Mouse (Mus musculus) embryonic facial prominence, embryonic 12.5 days (tissue): Measurements from ENCODE around the gene Rasgrf2. TPM values are rescaled to one million over a fixed set of nuclear protein-coding genes. Genes with fewer than 3 reads are reported as not detected.

Experiments
- ATAC-seq: fragments of 200-750 bp; cut with Nextera tagmentation; 2 replicates; pipeline ENCODE4 v1.8.0; 2017; ENCODE audit not compliant: insufficient number of reproducible peaks, insufficient read depth, low FRiP score, low TSS enrichment
- H3K27ac ChIP-seq: fragments of 300-500 bp; sonication (generic); 2 replicates; pipeline ENCODE4 v1.5.1; 2016; ENCODE audit warnings: mild to moderate bottlenecking
- H3K27me3 ChIP-seq: fragments of 300-500 bp; sonication (generic); 2 replicates; pipeline ENCODE4 v1.6.1; 2016; ENCODE audit warnings: mild to moderate bottlenecking, moderate library complexity
- H3K36me3 ChIP-seq: fragments of 300-500 bp; sonication (generic); 2 replicates; pipeline ENCODE4 v1.6.1; 2016; ENCODE audit warnings: mild to moderate bottlenecking
- H3K4me1 ChIP-seq: fragments of 300-500 bp; sonication (generic); 2 replicates; pipeline ENCODE4 v1.6.1; 2016
- H3K4me2 ChIP-seq: fragments of 300-500 bp; sonication (generic); replicated peaks from 2 replicates; pipeline ENCODE4 v1.6.1; 2016; ENCODE audit warnings: mild to moderate bottlenecking, moderate library complexity
- H3K4me3 ChIP-seq: fragments of 300-500 bp; sonication (generic); 2 replicates; pipeline ENCODE4 v1.5.1; 2016; ENCODE audit warnings: mild to moderate bottlenecking
- H3K9ac ChIP-seq: fragments of 300-500 bp; sonication (generic); 2 replicates; pipeline ENCODE4 v1.6.1; 2016; ENCODE audit warnings: mild to moderate bottlenecking, moderate library complexity
- H3K9me3 ChIP-seq: fragments of 300-500 bp; sonication (generic); 2 replicates; pipeline ENCODE4 v1.6.1; 2016; ENCODE audit warnings: mild to moderate bottlenecking, moderate library complexity
- WGBS: fragments of 180-500 bp; shearing (Covaris S2); methylation state at CpG from one replicate; pipeline ENCODE4 v1.1.7; 2016; 5-methylcytosine and 5-hydroxymethylcytosine counted together
- polyA plus RNA-seq: library from polyadenylated mRNA; unstranded; fragments of >200 nt; fragmentation: Nextera tagmentation; extraction: Ambion mirVana; gene quantifications from 2 replicates; pipeline ENCODE4 v1.2.1, GENCODE M21; 2016

Gene Rasgrf2
- polyA plus RNA-seq, 1 experiment from 2014 or later, result 0.49 TPM

- no peak overlapping the region for H3K4me3 ChIP-seq
- H3K4me2 ChIP-seq, result no peak overlapping the region
- no peaks in the 10 kb centered on the region for H3K27me3 ChIP-seq
- no peak overlapping the region for H3K27ac ChIP-seq
- no peaks in the 10 kb centered on the region for H3K4me1 ChIP-seq
- no peaks in the 10 kb centered on the region for H3K9me3 ChIP-seq
- H3K36me3 ChIP-seq, result no peaks in the 10 kb centered on the region
- no peak overlapping the region for H3K9ac ChIP-seq
- 86% methylated on average over 1 of the region's 1 CpGs for WGBS
- ATAC-seq, result no peak
Observed at GRCm38 (mm10) chr13:91932122-91932521, 199.3 kb downstream of the Rasgrf2 start.

GRCm38 (mm10) chr13:91929943-91930726 is 201.3 kb downstream of the Rasgrf2 start:
- Histone ChIP-seq H3K27me3 (no peaks in the 10 kb centered on the region), H3K27ac (no peak overlapping the region), H3K9ac (no peak overlapping the region), H3K4me2 (no peak overlapping the region), H3K9me3 (no peaks in the 10 kb centered on the region), H3K4me1 (no peaks in the 10 kb centered on the region), H3K4me3 (no peak overlapping the region), H3K36me3 (no peaks in the 10 kb centered on the region)
- 77% methylated on average over 7 of the region's 7 CpGs for WGBS
- ATAC-seq, result no peak

- H3K27ac ChIP-seq, result no peak overlapping the region
- no peak overlapping the region for H3K4me2 ChIP-seq
- H3K9me3 ChIP-seq, result no peaks in the 10 kb centered on the region
- H3K36me3 ChIP-seq, result no peaks in the 10 kb centered on the region
- H3K4me3 ChIP-seq, result no peak overlapping the region
- no peak for ATAC-seq
- H3K27me3 ChIP-seq, result no peaks in the 10 kb centered on the region
- H3K9ac ChIP-seq, result no peak overlapping the region
- 63% methylated on average over 4 of the region's 4 CpGs for WGBS
- H3K4me1 ChIP-seq, result no peaks in the 10 kb centered on the region
Observed at GRCm38 (mm10) chr13:91928605-91929389, 202.7 kb downstream of the Rasgrf2 start.

- H3K4me2 ChIP-seq, result no peak overlapping the region
- H3K4me3 ChIP-seq, result no peak overlapping the region
- 67% methylated on average over 3 of the region's 3 CpGs for WGBS
- no peak for ATAC-seq
- H3K9ac ChIP-seq, result no peak overlapping the region
- no peaks in the 10 kb centered on the region for H3K27me3 ChIP-seq
- no peaks in the 10 kb centered on the region for H3K36me3 ChIP-seq
- no peak overlapping the region for H3K27ac ChIP-seq
- no peaks in the 10 kb centered on the region for H3K9me3 ChIP-seq
- 0 out of 2 replicates have a peak, but pooled peaks cover 3% of the 10 kb centered on the region for H3K4me1 ChIP-seq
Observed at GRCm38 (mm10) chr13:91921010-91921409, 210.4 kb downstream of the Rasgrf2 start.

GRCm38 (mm10) chr13:91918764-91919163 is 212.7 kb downstream of the Rasgrf2 start:
- 0 out of 2 replicates have a peak, but pooled peaks cover 6% of the 10 kb centered on the region for H3K4me1 ChIP-seq
- H3K4me2 ChIP-seq, result no peak overlapping the region
- 69% methylated on average over 5 of the region's 5 CpGs for WGBS
- H3K9ac ChIP-seq, result no peak overlapping the region
- H3K4me3 ChIP-seq, result no peak overlapping the region
- H3K36me3 ChIP-seq, result no peaks in the 10 kb centered on the region
- no peaks in the 10 kb centered on the region for H3K27me3 ChIP-seq
- H3K27ac ChIP-seq, result no peak overlapping the region
- no peaks in the 10 kb centered on the region for H3K9me3 ChIP-seq
- ATAC-seq, result no peak

- Histone ChIP-seq H3K27me3 (no peaks in the 10 kb centered on the region), H3K27ac (no peak overlapping the region), H3K4me2 (no peak overlapping the region), H3K4me3 (no peak overlapping the region), H3K36me3 (no peaks in the 10 kb centered on the region), H3K9me3 (no peaks in the 10 kb centered on the region), H3K4me1 (0 out of 2 replicates have a peak, but pooled peaks cover 6% of the 10 kb centered on the region), H3K9ac (no peak overlapping the region)
- WGBS, result 78% methylated on average over 2 of the region's 2 CpGs
- no peak for ATAC-seq
Observed at GRCm38 (mm10) chr13:91917835-91918234, 213.6 kb downstream of the Rasgrf2 start.

- Histone ChIP-seq H3K27me3 (no peaks in the 10 kb centered on the region), H3K4me2 (no peak overlapping the region)
Observed at GRCm38 (mm10) chr13:91916308-91916707, 215.1 kb downstream of the Rasgrf2 start.

GRCm38 (mm10) chr13:91915582-91916239 is 215.7 kb downstream of the Rasgrf2 start:
- Histone ChIP-seq H3K27me3 (no peaks in the 10 kb centered on the region), H3K4me3 (no peak overlapping the region), H3K9ac (no peak overlapping the region), H3K4me1 (0 out of 2 replicates have a peak, but pooled peaks cover 6% of the 10 kb centered on the region), H3K4me2 (no peak overlapping the region), H3K27ac (no peak overlapping the region), H3K36me3 (no peaks in the 10 kb centered on the region), H3K9me3 (no peaks in the 10 kb centered on the region)
- 62% methylated on average over 6 of the region's 6 CpGs for WGBS
- peak; percentile 70; the same call in 1 of the 2 replicates for ATAC-seq

More at GRCm38 (mm10) chr13:91916308-91916707, 215.1 kb downstream of the Rasgrf2 start:
- no peak overlapping the region for H3K4me3 ChIP-seq
- ATAC-seq, result no peak
- 0 out of 2 replicates have a peak, but pooled peaks cover 6% of the 10 kb centered on the region for H3K4me1 ChIP-seq
- no peaks in the 10 kb centered on the region for H3K9me3 ChIP-seq
- no peak overlapping the region for H3K27ac ChIP-seq
- no peaks in the 10 kb centered on the region for H3K36me3 ChIP-seq
- no peak overlapping the region for H3K9ac ChIP-seq
- WGBS, result 77% methylated on average over 5 of the region's 5 CpGs

- Histone ChIP-seq H3K27me3 (no peaks in the 10 kb centered on the region), H3K9ac (no peak overlapping the region), H3K9me3 (no peaks in the 10 kb centered on the region), H3K36me3 (no peaks in the 10 kb centered on the region), H3K4me1 (0 out of 2 replicates have a peak, but pooled peaks cover 6% of the 10 kb centered on the region), H3K4me3 (no peak overlapping the region), H3K27ac (no peak overlapping the region), H3K4me2 (no peak overlapping the region)
- no peak for ATAC-seq
- 62% methylated on average over 4 of the region's 4 CpGs for WGBS
Observed at GRCm38 (mm10) chr13:91915192-91915581, 216.3 kb downstream of the Rasgrf2 start.

GRCm38 (mm10) chr13:91911652-91912051 is 219.8 kb downstream of the Rasgrf2 start:
- Histone ChIP-seq H3K36me3 (no peaks in the 10 kb centered on the region), H3K27me3 (no peaks in the 10 kb centered on the region), H3K9ac (no peak overlapping the region), H3K4me1 (0 out of 2 replicates have a peak, but pooled peaks cover 6% of the 10 kb centered on the region), H3K27ac (no peak overlapping the region), H3K9me3 (no peaks in the 10 kb centered on the region), H3K4me2 (no peak overlapping the region), H3K4me3 (no peak overlapping the region)
- no peak for ATAC-seq

GRCm38 (mm10) chr13:91911211-91911610 is 220.2 kb downstream of the Rasgrf2 start:
- Histone ChIP-seq H3K9ac (no peak overlapping the region), H3K4me2 (no peak overlapping the region), H3K36me3 (no peaks in the 10 kb centered on the region), H3K4me3 (no peak overlapping the region), H3K4me1 (0 out of 2 replicates have a peak, but pooled peaks cover 5% of the 10 kb centered on the region), H3K27ac (no peak overlapping the region), H3K27me3 (no peaks in the 10 kb centered on the region), H3K9me3 (no peaks in the 10 kb centered on the region)
- no peak for ATAC-seq
